Mouse (Mus musculus): ENCODE data around the gene Slc1a6. TPM values are rescaled to one million over a fixed set of nuclear protein-coding genes. Genes with fewer than 3 reads are reported as not detected.

Slc1a6 gene
- total RNA-seq, 2 experiments from 2014 or later: not detected

Other genes starting within 250 kb of the Slc1a6 start
- gene Ilvbl, start 206.2 kb upstream of the Slc1a6 start, total RNA-seq (2021): 10 to 100 TPM; 46.4 to 47.0 TPM
- gene Syde1, start 188.5 kb upstream of the Slc1a6 start, total RNA-seq (2021): 10 to 100 TPM; 25.2 to 32.3 TPM
- gene Olfr1357, start 162.4 kb upstream of the Slc1a6 start, total RNA-seq (2021): not detected
- gene Casp14, start 62.2 kb upstream of the Slc1a6 start, total RNA-seq (2021): not detected
- gene Ccdc105, start 27.4 kb upstream of the Slc1a6 start, total RNA-seq (2021): not detected
- not detected for gene Olfr1356, start 71.7 kb downstream of the Slc1a6 start, total RNA-seq (2021)
- gene Olfr1355, start 95.0 kb downstream of the Slc1a6 start, total RNA-seq (2021): not detected
- not detected for gene Olfr1354, start 132.7 kb downstream of the Slc1a6 start, total RNA-seq (2021)
- not detected for gene Olfr8, start 170.1 kb downstream of the Slc1a6 start, total RNA-seq (2021)
- gene Olfr1353, start 182.8 kb downstream of the Slc1a6 start, total RNA-seq (2021): not detected
- gene Olfr1352, start 200.6 kb downstream of the Slc1a6 start, total RNA-seq (2021): not detected
- gene Olfr1351, start 232.0 kb downstream of the Slc1a6 start, total RNA-seq (2021): not detected
- gene Olfr57, start 248.2 kb downstream of the Slc1a6 start, total RNA-seq (2021): not detected

Data from adrenal gland, adult 18-20 months (tissue).